Mouse (Mus musculus) MEL (cell line): ENCODE results near the gene Zfp609. TPM values are rescaled to one million over a fixed set of nuclear protein-coding genes. Genes with fewer than 3 reads are reported as not detected.

ENCODE experiments used
- DNase-seq: peaks from one replicate; pipeline ENCODE4 v3.0.0; 2011; ENCODE audit warnings: low read depth, low spot score
- H3K27ac ChIP-seq: 2 replicates; pipeline ENCODE4 v1.5.1; 2012; ENCODE audit warnings: low read depth, mild to moderate bottlenecking, control low read depth, low read length, moderate library complexity; ENCODE audit not compliant: control insufficient read depth
- H3K27me3 ChIP-seq, 2 experiments: fragments of 150-350 bp in 1 of 2; sonication (generic) in 1 of 2; 2 replicates each; pipeline ENCODE4 v1.6.1; 2012; ENCODE audit warnings: low read length in 2 of 2, mild to moderate bottlenecking in 2 of 2, improper control_type of control experiment in 1 of 2, moderate library complexity in 1 of 2; ENCODE audit not compliant: insufficient read depth in 2 of 2, control insufficient read depth in 1 of 2
- H3K36me3 ChIP-seq, 2 experiments: 2 replicates each; pipeline ENCODE4 v1.6.1; 2012 to 2014; ENCODE audit warnings: low read length in 2 of 2, improper control_type of control experiment in 1 of 2, inconsistent platforms in 1 of 2, mild to moderate bottlenecking in 1 of 2; ENCODE audit not compliant: insufficient read depth in 2 of 2, control insufficient read depth in 1 of 2
- H3K4me1 ChIP-seq, 2 experiments: fragments of 150-350 bp in 1 of 2; sonication (generic) in 1 of 2; 2 replicates each; pipeline ENCODE4 v1.6.1; 2012; ENCODE audit warnings: low read length in 2 of 2, improper control_type of control experiment in 1 of 2, mild to moderate bottlenecking in 1 of 2; ENCODE audit not compliant: insufficient read depth in 2 of 2, control insufficient read depth in 1 of 2
- H3K4me3 ChIP-seq, 2 experiments: fragments of 150-350 bp in 1 of 2; sonication (generic) in 1 of 2; 2 replicates each; pipeline ENCODE4 v1.5.1; 2012; ENCODE audit warnings: low read depth in 2 of 2, low read length in 2 of 2, mild to moderate bottlenecking in 2 of 2, moderate library complexity in 2 of 2, control low read depth in 1 of 2, improper control_type of control experiment in 1 of 2; ENCODE audit not compliant: control insufficient read depth in 1 of 2, insufficient read depth in 1 of 2
- H3K79me2 ChIP-seq: 2 replicates; pipeline ENCODE4 v1.6.1; 2012; ENCODE audit warnings: mild to moderate bottlenecking, low read length, moderate library complexity; ENCODE audit not compliant: control insufficient read depth, poor library complexity, insufficient read depth
- H3K9ac ChIP-seq: 2 replicates; pipeline ENCODE4 v1.6.1; 2012; ENCODE audit warnings: low read depth, mild to moderate bottlenecking, control low read depth, low read length, moderate library complexity; ENCODE audit not compliant: control insufficient read depth, poor library complexity, severe bottlenecking
- H3K9me3 ChIP-seq: fragments of 150-350 bp; sonication (generic); replicated peaks from 2 replicates; pipeline ENCODE4 v1.6.1; 2012; ENCODE audit warnings: mild to moderate bottlenecking, low read length, improper control_type of control experiment, moderate library complexity; ENCODE audit not compliant: insufficient read depth
- CHD2 ChIP-seq: IDR thresholded peaks from 2 replicates; pipeline ENCODE4 v1.6.1; 2011; ENCODE audit warnings: low read length, improper control_type of control experiment
- CTCF ChIP-seq, 3 experiments: IDR thresholded peaks in 2 of 3; conservative IDR thresholded peaks in 1 of 3; 2 replicates each; pipeline ENCODE4 v1.5.1; 2011 to 2012; ENCODE audit warnings: low read length in 3 of 3, low read depth in 2 of 3, mild to moderate bottlenecking in 2 of 3, improper control_type of control experiment in 1 of 3, inconsistent platforms in 1 of 3, mixed read lengths in 1 of 3, moderate library complexity in 1 of 3; ENCODE audit not compliant: control insufficient read depth in 1 of 3, insufficient read depth in 1 of 3, poor library complexity in 1 of 3, severe bottlenecking in 1 of 3
- E2F4 ChIP-seq: IDR thresholded peaks from 2 replicates; pipeline ENCODE4 v1.6.1; 2011; ENCODE audit warnings: low read depth, low read length, improper control_type of control experiment, borderline replicate concordance
- EP300 ChIP-seq, 2 experiments: IDR thresholded peaks; 2 replicates each; pipeline ENCODE4 v1.6.1; 2011; ENCODE audit warnings: improper control_type of control experiment in 2 of 2, low read length in 2 of 2, low read depth in 1 of 2, mild to moderate bottlenecking in 1 of 2
- ETS1 ChIP-seq: IDR thresholded peaks from 2 replicates; pipeline ENCODE4 v1.6.1; 2012; ENCODE audit warnings: low read depth, mild to moderate bottlenecking, inconsistent platforms, low read length, improper control_type of control experiment, moderate library complexity
- GATA1 ChIP-seq: IDR thresholded peaks from 2 replicates; pipeline ENCODE4 v1.6.1; 2011; ENCODE audit warnings: low read depth, low read length, improper control_type of control experiment
- HCFC1 ChIP-seq: IDR thresholded peaks from 2 replicates; pipeline ENCODE4 v1.6.1; 2012; ENCODE audit warnings: low read depth, mild to moderate bottlenecking, inconsistent platforms, low read length, improper control_type of control experiment, moderate library complexity
- MAX ChIP-seq: IDR thresholded peaks from 2 replicates; pipeline ENCODE4 v1.6.1; 2011; ENCODE audit warnings: low read length, improper control_type of control experiment
- MEF2A ChIP-seq: IDR thresholded peaks from 2 replicates; pipeline ENCODE4 v1.6.1; 2014; ENCODE audit warnings: low read depth, mild to moderate bottlenecking, inconsistent platforms, low read length, improper control_type of control experiment; ENCODE audit not compliant: poor library complexity, insufficient replicate concordance, severe bottlenecking; ENCODE audit errors: extremely low read depth
- MXI1 ChIP-seq: IDR thresholded peaks from 2 replicates; pipeline ENCODE4 v1.6.1; 2011; ENCODE audit warnings: mild to moderate bottlenecking, low read depth, low read length, improper control_type of control experiment
- MYC ChIP-seq: IDR thresholded peaks from 2 replicates; pipeline ENCODE4 v1.6.1; 2011; ENCODE audit warnings: low read depth, mild to moderate bottlenecking, low read length, improper control_type of control experiment, moderate library complexity
- POLR2A ChIP-seq, 2 experiments: IDR thresholded peaks; 2 replicates each; pipeline ENCODE4 v1.6.1; 2011 to 2012; ENCODE audit warnings: low read length in 2 of 2, mild to moderate bottlenecking in 2 of 2, control low read depth in 1 of 2, improper control_type of control experiment in 1 of 2, low read depth in 1 of 2, moderate library complexity in 1 of 2; ENCODE audit not compliant: control insufficient read depth in 1 of 2, insufficient read depth in 1 of 2, poor library complexity in 1 of 2
- POLR2AphosphoS2 ChIP-seq: IDR thresholded peaks from 2 replicates; pipeline ENCODE4 v1.6.1; 2011; ENCODE audit warnings: low read length, improper control_type of control experiment
- POLR2AphosphoS5 ChIP-seq: IDR thresholded peaks from 2 replicates; pipeline ENCODE4 v1.6.1; 2012; ENCODE audit warnings: low read depth, borderline replicate concordance, mild to moderate bottlenecking, inconsistent platforms, low read length, moderate library complexity, mixed read lengths
- RCOR1 ChIP-seq: IDR thresholded peaks from 2 replicates; pipeline ENCODE4 v1.6.1; 2012; ENCODE audit warnings: low read depth, mild to moderate bottlenecking, inconsistent platforms, low read length, improper control_type of control experiment
- SIN3A ChIP-seq: IDR thresholded peaks from 2 replicates; pipeline ENCODE4 v1.6.1; 2012; ENCODE audit warnings: low read length, improper control_type of control experiment, inconsistent platforms
- TAL1 ChIP-seq: IDR thresholded peaks from 2 replicates; pipeline ENCODE4 v1.6.1; 2012; ENCODE audit warnings: mild to moderate bottlenecking, inconsistent platforms, low read length, moderate library complexity, mixed read lengths
- TBP ChIP-seq: IDR thresholded peaks from 2 replicates; pipeline ENCODE4 v1.8.0; 2011; ENCODE audit warnings: low read depth, low read length, improper control_type of control experiment
- TCF12 ChIP-seq: IDR thresholded peaks from 2 replicates; pipeline ENCODE4 v1.6.1; 2014; ENCODE audit warnings: low read depth, mild to moderate bottlenecking, inconsistent platforms, low read length, improper control_type of control experiment, moderate library complexity
- USF1 ChIP-seq: IDR thresholded peaks from 2 replicates; pipeline ENCODE4 v1.6.1; 2014; ENCODE audit warnings: low read depth, mild to moderate bottlenecking, inconsistent platforms, low read length, improper control_type of control experiment, moderate library complexity
- ZC3H11A ChIP-seq: IDR thresholded peaks from 2 replicates; pipeline ENCODE4 v1.6.1; 2012; ENCODE audit warnings: low read depth, mild to moderate bottlenecking, inconsistent platforms, low read length, improper control_type of control experiment
- ZNF384 ChIP-seq: IDR thresholded peaks from 2 replicates; pipeline ENCODE4 v1.6.1; 2012; ENCODE audit warnings: low read depth, mild to moderate bottlenecking, inconsistent platforms, low read length, improper control_type of control experiment
- polyA plus RNA-seq, 2 experiments: library from polyadenylated mRNA; stranded (reverse) in 1 of 2; unstranded in 1 of 2; fragments of >175 nt in 1 of 2; fragments of >200 nt in 1 of 2; gene quantifications; 2 replicates each; pipeline versions ENCODE4 v1.2.1 to v1.2.4; 2012; ENCODE audit warnings: low replicate concordance in 2 of 2, low read depth in 1 of 2; ENCODE audit not compliant: insufficient read length in 2 of 2, insufficient read depth in 1 of 2, missing spikeins in 1 of 2
- total RNA-seq: library from RNA; depleted of rRNA; stranded (reverse); fragments of 300-350 nt; gene quantifications from 2 replicates; pipeline ENCODE4 v1.2.3, GENCODE M21; 2012

The Zfp609 gene
- total and polyA plus RNA-seq, 3 experiments, result 2.9 to 26.5 TPM; not detected in 1

- TF ChIP-seq ZNF384, result no peak
These were observed 1.2 kb downstream of the Zfp609 start (continued) for GRCm38 (mm10) chr9:65826226-65826587.

- H3K9me3 ChIP-seq, result no peaks in the 10 kb centered on the region
- peaks cover 7 to 17% of the 10 kb centered on the region in 2 experiments for H3K4me1 ChIP-seq
- H3K79me2 ChIP-seq, result peaks cover 43% of the 10 kb centered on the region
- peak overlapping the region; percentile 21 to 29 for H3K4me3 ChIP-seq
- DNase-seq, result peak; percentile 85
- TF ChIP-seq RCOR1 (peak; percentile 77), CTCF (IDR thresholded peaks at IDR 0.05 in 2 of 3, conservative IDR thresholded peaks at IDR 0.05 in 1 of 3; ENCODE audit: control insufficient read depth in 1 of 3, insufficient read depth in 1 of 3, low read depth in 2 of 3, low read length in 3 of 3, poor library complexity in 1 of 3, severe bottlenecking in 1 of 3) (no peak), EP300 (IDR thresholded peaks at IDR 0.05; ENCODE audit: low read depth in 1 of 2, low read length in 2 of 2) (peak; percentile 65 to 78), HCFC1 (no peak; the same call in 1 of the 2 replicates), TCF12 (peak; percentile 10; the same call in 1 of the 2 replicates), TBP (no peak), ETS1 (peak; percentile 80), ZC3H11A (no peak), E2F4 (no peak), ZNF384 (0 out of 2 replicates have a peak, but pooled peaks have one; percentile 61), MEF2A (0 out of 2 replicates have a peak, but pooled peaks have one; percentile 10), POLR2AphosphoS2 (no peak), CHD2 (no peak), MYC (peak; percentile 83), POLR2AphosphoS5 (no peak), MAX (peak; percentile 58; the same call in 1 of the 2 replicates), SIN3A (peak; percentile 95), TAL1 (peak; percentile 46), GATA1 (peak; percentile 76), POLR2A (IDR thresholded peaks at IDR 0.05; ENCODE audit: control insufficient read depth in 1 of 2, insufficient read depth in 1 of 2, low read depth in 1 of 2, low read length in 2 of 2, poor library complexity in 1 of 2) (no peak), USF1 (no peak), MXI1 (peak; percentile 93)
- peak overlapping the region; percentile 41 for H3K9ac ChIP-seq
- H3K27ac ChIP-seq, result peak overlapping the region; percentile 60
- no peaks in the 10 kb centered on the region for H3K27me3 ChIP-seq
- H3K36me3 ChIP-seq, result peaks cover 0 to 30% of the 10 kb centered on the region in 2 experiments; a peak in 2 of 4 replicates
These were observed 3.5 kb downstream of the Zfp609 start for GRCm38 (mm10) chr9:65823716-65824462.
